Mouse (Mus musculus): ENCODE measurements around the gene Egfr. TPM values are rescaled to one million over a fixed set of nuclear protein-coding genes. Genes with fewer than 3 reads are reported as not detected.

Gene Egfr
- polyA plus RNA-seq, 1 experiment from 2014 or later: 11.6 TPM

DNA sequence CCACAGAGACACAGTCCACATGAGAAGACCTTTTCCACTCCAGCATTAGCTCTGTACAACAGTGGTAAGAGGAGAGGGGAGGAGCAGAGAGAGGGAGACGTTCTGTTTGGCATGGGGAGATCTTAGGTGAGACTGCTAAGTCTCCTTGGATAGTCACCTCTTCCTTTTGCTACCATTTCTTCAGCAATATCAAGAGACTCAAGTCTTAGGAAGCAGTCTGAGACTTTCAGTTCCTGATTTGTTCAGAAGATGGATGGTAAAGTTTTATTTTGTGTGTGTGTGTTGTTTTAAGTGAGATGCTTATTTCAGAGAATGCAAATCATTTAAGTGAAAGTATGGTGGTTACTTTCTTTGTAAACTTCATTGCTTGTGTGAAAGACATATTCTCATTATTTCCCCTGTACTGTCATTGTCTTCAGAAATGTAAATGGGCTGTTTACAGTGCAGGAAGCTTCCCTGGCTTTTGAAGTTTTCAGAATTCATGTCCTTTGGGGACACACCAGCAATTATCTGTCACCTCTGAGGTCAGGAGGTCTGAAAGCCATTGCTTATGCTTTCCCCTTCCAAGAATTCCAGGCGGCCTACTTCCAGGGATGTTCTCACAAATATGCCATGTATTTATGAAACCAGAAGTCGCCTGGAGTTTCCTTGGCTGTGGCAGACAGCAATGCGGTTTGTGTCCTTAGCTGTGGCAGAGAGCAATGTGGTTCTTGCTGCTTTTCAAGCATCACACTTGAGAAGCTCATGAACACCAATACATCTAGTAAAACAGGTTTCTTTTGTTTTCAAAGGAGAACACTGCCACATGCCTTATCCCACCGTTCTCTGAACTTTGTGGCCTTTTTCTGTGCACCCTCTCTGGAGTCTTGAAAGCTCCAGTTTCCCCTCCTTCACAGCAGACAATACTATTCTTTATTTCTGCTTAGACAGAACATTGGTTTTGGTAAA is 40.9 kb downstream of the Egfr start:
- no peaks in the 10 kb centered on the region for H3K36me3 ChIP-seq
- no peak overlapping the region for H3K4me2 ChIP-seq (replicated peaks)
- H3K27me3 ChIP-seq (replicated peaks): no peaks in the 10 kb centered on the region
- H3K4me3 ChIP-seq (replicated peaks): no peak overlapping the region
- no peak overlapping the region for H3K9ac ChIP-seq
- ATAC-seq: no peak
- WGBS: 43% methylated on average over 5 of the region's 5 CpGs
- no peak overlapping the region for H3K27ac ChIP-seq
- H3K9me3 ChIP-seq: no peaks in the 10 kb centered on the region
- peaks cover 5% of the 10 kb centered on the region for H3K4me1 ChIP-seq (replicated peaks)

DNA sequence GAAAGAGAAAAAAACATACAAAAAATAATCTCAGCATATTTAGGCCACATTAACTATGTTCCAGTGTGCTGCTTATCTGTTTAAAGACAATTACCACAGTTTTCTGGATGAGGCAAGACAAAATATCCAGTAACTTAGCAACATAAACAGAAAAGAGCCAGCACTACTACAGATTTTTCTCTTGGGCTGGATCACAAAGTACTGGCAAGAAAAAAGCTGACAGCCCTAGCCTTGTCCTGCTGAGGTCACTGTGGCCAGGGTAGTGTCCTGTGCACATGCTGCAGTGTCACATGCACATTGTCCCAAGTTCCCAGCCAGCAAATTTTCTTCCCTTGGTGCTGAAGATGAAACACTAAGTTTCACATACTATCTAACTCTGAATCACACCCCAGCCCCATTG is 43.0 kb downstream of the Egfr start:
- no peak for ATAC-seq
- H3K9me3 ChIP-seq: no peaks in the 10 kb centered on the region
- no peak overlapping the region for H3K4me2 ChIP-seq (replicated peaks)
- H3K4me3 ChIP-seq (replicated peaks): no peak overlapping the region
- no peaks in the 10 kb centered on the region for H3K27me3 ChIP-seq (replicated peaks)
- H3K9ac ChIP-seq: no peak overlapping the region
- peaks cover 5% of the 10 kb centered on the region for H3K4me1 ChIP-seq (replicated peaks)
- H3K27ac ChIP-seq: no peak overlapping the region
- H3K36me3 ChIP-seq: no peaks in the 10 kb centered on the region

DNA sequence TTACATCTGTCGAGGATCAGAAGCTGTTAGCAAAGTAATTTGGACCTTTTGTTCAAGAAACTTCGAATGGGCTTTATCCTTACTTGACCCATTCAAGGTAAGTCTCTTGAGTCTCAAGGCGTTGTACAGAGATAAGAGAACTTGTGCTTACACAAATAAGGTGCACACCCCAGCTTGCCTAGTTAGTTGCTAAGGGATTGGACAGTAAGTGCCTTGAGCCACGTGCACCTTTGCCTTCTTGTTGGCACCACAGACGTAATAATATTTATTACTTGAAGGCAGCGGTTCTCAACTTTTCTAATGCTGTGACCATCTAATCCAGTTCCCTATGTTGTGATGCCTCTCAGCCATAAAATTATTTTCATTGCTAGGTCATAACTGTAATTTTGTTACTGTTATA is 43.5 kb downstream of the Egfr start:
- Histone ChIP-seq H3K9ac (no peak overlapping the region), H3K9me3 (no peaks in the 10 kb centered on the region), H3K27me3 (replicated peaks) (no peaks in the 10 kb centered on the region), H3K4me1 (replicated peaks) (peaks cover 10% of the 10 kb centered on the region), H3K4me2 (replicated peaks) (no peak overlapping the region), H3K36me3 (no peaks in the 10 kb centered on the region), H3K27ac (no peak overlapping the region), H3K4me3 (replicated peaks) (no peak overlapping the region)
- no peak for ATAC-seq
- WGBS: 71% methylated on average over 6 of the region's 6 CpGs

DNA sequence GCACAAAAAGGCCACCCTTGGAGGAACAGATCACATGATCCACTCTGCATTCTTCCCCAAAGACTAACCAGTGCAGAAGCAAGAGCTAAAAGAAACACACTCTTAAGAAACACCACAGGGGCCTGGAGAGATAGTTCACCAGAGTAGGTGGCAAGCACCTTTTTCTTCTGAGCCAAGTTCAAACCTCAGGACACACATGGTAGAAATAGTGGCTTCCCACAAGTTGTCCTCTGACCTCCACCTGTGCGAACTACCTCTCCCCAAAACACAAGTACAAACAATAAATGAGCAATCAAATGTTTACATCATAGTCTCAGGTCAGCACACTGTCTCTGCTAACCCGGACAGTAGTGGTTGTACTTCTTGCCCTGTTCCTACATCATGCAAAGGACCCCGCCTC is 45.5 kb downstream of the Egfr start:
- H3K36me3 ChIP-seq: no peaks in the 10 kb centered on the region
- peaks cover 17% of the 10 kb centered on the region; the same call in 1 of the 2 replicates for H3K4me1 ChIP-seq (replicated peaks)
- ATAC-seq: no peak
- no peak overlapping the region for H3K27ac ChIP-seq
- no peak overlapping the region for H3K9ac ChIP-seq
- no peak overlapping the region for H3K4me3 ChIP-seq (replicated peaks)
- 76% methylated on average over 3 of the region's 3 CpGs for WGBS
- H3K9me3 ChIP-seq: no peaks in the 10 kb centered on the region
- H3K27me3 ChIP-seq (replicated peaks): no peaks in the 10 kb centered on the region
- H3K4me2 ChIP-seq (replicated peaks): no peak overlapping the region

DNA sequence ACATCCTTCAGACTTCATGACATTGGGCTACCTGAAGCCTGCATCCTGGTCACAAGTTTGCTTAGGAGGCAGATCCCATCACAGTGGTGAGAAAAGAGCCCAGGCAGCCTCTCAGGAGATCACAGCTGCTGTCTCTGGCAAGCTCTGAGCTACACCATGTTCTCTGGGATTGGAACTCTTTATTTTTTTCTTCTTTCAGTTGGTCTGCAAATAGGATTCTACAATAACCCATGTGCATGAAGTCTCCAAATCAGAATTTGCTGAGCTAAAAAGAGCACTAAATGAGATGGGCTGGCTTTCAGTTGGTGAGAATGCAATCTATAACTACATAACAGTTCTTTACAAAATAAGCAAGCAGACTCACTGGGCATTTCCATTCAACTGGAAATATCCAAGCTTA is 46.1 kb downstream of the Egfr start:
- H3K9ac ChIP-seq: no peak overlapping the region
- H3K27ac ChIP-seq: no peak overlapping the region
- H3K9me3 ChIP-seq: no peaks in the 10 kb centered on the region
- no peaks in the 10 kb centered on the region for H3K27me3 ChIP-seq (replicated peaks)
- H3K4me2 ChIP-seq (replicated peaks): no peak overlapping the region
- peaks cover 19% of the 10 kb centered on the region; the same call in 1 of the 2 replicates for H3K4me1 ChIP-seq (replicated peaks)
- H3K4me3 ChIP-seq (replicated peaks): no peak overlapping the region
- H3K36me3 ChIP-seq: no peaks in the 10 kb centered on the region
- ATAC-seq: no peak

DNA sequence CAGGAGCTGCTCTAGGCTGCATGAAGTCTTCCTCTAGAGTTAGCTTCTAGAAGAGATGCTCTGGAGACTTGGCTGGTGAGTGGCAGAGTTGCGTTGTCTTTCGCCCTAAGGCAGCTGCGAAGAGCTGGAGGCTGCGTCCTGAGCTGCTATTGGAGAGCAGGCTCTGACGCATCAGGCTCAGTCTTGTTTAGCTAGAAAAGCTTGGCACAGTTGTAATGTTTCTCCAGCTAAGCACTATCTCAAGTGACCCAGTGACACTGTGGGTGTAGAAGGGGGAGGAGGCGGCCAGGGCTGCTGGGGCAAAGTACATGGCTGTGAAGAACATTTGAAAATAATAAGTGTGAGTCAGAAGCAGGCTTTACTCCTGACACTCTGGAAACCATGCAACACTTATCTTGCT is 48.5 kb downstream of the Egfr start:
- Histone ChIP-seq H3K27ac (peak overlapping the region; percentile 23), H3K27me3 (replicated peaks) (no peaks in the 10 kb centered on the region), H3K4me3 (replicated peaks) (no peak overlapping the region), H3K9ac (no peak overlapping the region), H3K36me3 (no peaks in the 10 kb centered on the region), H3K9me3 (no peaks in the 10 kb centered on the region), H3K4me1 (replicated peaks) (0 out of 2 replicates have a peak, but pooled peaks cover 19% of the 10 kb centered on the region), H3K4me2 (replicated peaks) (no peak overlapping the region)
- 48% methylated on average over 6 of the region's 6 CpGs for WGBS
- peak; percentile 96 for ATAC-seq

DNA sequence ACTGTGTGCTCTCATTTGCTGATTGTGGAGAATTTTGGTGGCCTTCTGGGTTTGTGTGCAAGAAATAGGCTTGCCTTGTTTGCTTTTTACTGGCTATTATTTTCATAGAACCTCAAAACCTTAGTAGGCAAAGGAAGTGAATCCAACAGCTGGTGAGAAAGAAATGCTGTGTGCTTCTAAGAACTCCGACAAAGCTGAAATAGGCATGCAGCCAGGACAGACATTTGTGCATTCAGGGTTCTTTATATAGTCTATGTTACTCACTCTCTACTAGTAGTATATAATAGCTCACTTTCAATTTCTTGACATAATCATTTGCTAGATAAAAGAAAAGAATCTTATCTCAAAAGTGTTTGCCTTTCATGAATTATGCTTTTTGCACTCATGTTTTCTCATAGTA is 50.7 kb downstream of the Egfr start:
- H3K27ac ChIP-seq: no peak overlapping the region
- no peak overlapping the region for H3K4me3 ChIP-seq (replicated peaks)
- 50% methylated on average over 1 of the region's 1 CpGs for WGBS
- no peaks in the 10 kb centered on the region for H3K27me3 ChIP-seq (replicated peaks)
- ATAC-seq: no peak
- H3K9ac ChIP-seq: no peak overlapping the region
- H3K4me1 ChIP-seq (replicated peaks): 0 out of 2 replicates have a peak, but pooled peaks cover 16% of the 10 kb centered on the region
- H3K36me3 ChIP-seq: no peaks in the 10 kb centered on the region
- no peaks in the 10 kb centered on the region for H3K9me3 ChIP-seq
- H3K4me2 ChIP-seq (replicated peaks): no peak overlapping the region

DNA sequence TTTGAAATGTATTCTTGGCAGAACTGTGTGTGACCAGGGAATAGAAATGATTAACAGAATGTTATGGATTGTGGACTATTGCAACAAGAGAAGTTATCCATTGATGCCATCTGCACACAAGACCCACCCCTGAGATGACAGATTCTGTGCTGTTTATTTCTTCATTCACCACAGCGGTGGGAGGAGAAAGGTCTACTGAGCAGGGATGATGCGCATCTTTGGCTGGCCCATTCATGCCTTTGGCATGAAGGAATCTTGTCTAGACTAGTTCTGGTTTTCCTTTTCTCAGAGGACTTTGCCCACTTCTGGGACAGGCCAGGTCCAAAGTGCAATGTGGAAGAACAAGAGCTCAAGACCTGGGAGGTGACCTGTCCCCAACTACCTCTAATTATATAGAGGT is 52.0 kb downstream of the Egfr start:
- Histone ChIP-seq H3K4me1 (replicated peaks) (peaks cover 17% of the 10 kb centered on the region; the same call in 1 of the 2 replicates), H3K9ac (no peak overlapping the region), H3K36me3 (no peaks in the 10 kb centered on the region), H3K27me3 (replicated peaks) (no peaks in the 10 kb centered on the region), H3K27ac (no peak overlapping the region), H3K4me3 (replicated peaks) (no peak overlapping the region), H3K9me3 (no peaks in the 10 kb centered on the region), H3K4me2 (replicated peaks) (no peak overlapping the region)
- ATAC-seq: peak; percentile 67
- WGBS: 75% methylated on average over 2 of the region's 2 CpGs

DNA sequence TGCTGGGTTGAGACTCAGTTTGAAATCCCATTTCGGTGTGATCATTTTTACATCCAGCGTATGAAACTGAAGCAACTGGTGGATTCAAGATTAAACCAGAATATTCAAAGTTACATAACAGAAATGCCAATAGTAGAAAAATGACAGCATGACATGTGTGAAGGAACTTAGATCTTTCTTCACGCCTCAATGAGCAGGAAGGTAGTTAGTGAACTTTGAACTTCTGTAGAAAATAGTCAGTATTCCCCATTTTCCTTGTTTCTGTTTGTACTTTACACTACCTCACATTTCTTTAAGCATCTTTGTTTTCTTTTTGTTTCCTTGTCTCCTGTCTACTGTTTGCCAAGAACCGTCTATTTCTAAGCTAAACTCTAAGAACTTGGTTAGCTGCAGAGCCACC is 53.9 kb downstream of the Egfr start:
- H3K9ac ChIP-seq: no peak overlapping the region
- ATAC-seq: no peak
- H3K36me3 ChIP-seq: no peaks in the 10 kb centered on the region
- no peak overlapping the region for H3K27ac ChIP-seq
- peaks cover 27% of the 10 kb centered on the region for H3K4me1 ChIP-seq (replicated peaks)
- H3K9me3 ChIP-seq: no peaks in the 10 kb centered on the region
- H3K27me3 ChIP-seq (replicated peaks): no peaks in the 10 kb centered on the region
- WGBS: 81% methylated on average over 4 of the region's 4 CpGs
- H3K4me3 ChIP-seq (replicated peaks): no peak overlapping the region
- no peak overlapping the region for H3K4me2 ChIP-seq (replicated peaks)

DNA sequence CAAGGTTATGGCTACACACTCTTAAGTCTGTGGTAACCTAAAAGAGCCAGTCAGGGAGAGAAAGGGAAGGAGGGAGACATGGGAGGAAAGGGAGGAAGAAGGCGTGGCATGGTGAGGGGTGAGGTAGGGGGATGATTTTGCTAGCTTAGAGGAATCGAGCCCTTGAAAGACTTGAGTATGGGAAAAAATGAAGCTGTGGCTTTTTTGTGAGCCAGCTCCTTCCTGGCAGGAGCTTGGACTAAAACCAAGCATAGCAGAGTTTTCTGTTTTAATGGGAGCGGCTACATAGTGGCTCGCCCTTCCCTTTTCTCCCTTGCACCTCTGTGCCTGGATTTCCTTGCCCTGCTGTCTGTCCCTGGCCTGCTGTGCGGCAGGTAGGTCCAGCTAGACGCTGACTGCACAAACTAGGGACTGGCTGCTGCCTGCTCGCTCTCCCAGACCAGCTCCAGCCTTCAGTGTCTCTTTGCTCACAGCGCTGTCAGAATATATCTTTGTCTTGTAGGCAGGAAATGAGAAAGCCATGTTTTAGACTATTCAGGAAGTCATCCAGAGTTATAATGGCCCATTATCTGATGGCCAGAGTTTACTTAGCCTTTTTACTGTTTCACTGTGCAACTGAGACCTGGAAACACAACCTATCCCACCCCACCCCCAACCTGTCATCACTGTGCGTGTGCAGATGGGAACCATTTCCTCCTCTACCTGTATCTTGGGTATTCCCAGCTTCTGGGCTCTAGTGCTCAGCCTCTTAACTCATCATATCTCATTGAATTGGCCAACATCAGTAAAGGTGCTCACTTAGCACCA is 57.4 kb downstream of the Egfr start:
- peak overlapping the region; percentile 11; the same call in 1 of the 2 replicates for H3K4me2 ChIP-seq (replicated peaks)
- no peak overlapping the region for H3K4me3 ChIP-seq (replicated peaks)
- WGBS: 45% methylated on average over 9 of the region's 9 CpGs
- H3K9me3 ChIP-seq: no peaks in the 10 kb centered on the region
- peaks cover 19% of the 10 kb centered on the region for H3K4me1 ChIP-seq (replicated peaks)
- H3K36me3 ChIP-seq: no peaks in the 10 kb centered on the region
- peak; percentile 73 for ATAC-seq
- H3K9ac ChIP-seq: no peak overlapping the region
- H3K27me3 ChIP-seq (replicated peaks): no peaks in the 10 kb centered on the region
- peak overlapping the region; percentile 82 for H3K27ac ChIP-seq

DNA sequence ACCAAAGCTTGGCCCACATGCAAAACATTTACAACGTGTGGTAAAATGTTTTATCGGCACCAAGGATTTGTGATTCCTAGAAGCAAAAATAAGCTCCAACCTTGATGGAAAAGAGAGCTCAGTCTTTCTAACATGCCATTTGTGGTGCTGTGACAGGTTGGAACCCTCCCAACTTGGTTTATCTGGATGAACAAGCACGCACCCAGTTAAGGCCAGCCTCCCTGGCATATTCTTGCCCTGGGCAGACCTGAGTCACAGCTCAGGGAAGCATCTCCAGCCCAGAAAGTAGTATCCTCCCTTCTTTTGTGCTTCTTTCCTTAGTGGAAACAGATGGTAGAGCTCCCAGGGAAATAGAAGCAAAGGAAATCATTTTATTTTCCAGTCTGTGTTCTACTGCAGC is 58.1 kb downstream of the Egfr start:
- Histone ChIP-seq H3K9me3 (no peaks in the 10 kb centered on the region), H3K9ac (no peak overlapping the region), H3K4me2 (replicated peaks) (no peak overlapping the region), H3K4me1 (replicated peaks) (peaks cover 19% of the 10 kb centered on the region), H3K27me3 (replicated peaks) (no peaks in the 10 kb centered on the region), H3K4me3 (replicated peaks) (no peak overlapping the region), H3K27ac (0 out of 2 replicates have a peak overlapping the region, but pooled peaks have one; percentile 6), H3K36me3 (no peaks in the 10 kb centered on the region)
- ATAC-seq: no peak
- WGBS: 84% methylated on average over 3 of the region's 3 CpGs

DNA sequence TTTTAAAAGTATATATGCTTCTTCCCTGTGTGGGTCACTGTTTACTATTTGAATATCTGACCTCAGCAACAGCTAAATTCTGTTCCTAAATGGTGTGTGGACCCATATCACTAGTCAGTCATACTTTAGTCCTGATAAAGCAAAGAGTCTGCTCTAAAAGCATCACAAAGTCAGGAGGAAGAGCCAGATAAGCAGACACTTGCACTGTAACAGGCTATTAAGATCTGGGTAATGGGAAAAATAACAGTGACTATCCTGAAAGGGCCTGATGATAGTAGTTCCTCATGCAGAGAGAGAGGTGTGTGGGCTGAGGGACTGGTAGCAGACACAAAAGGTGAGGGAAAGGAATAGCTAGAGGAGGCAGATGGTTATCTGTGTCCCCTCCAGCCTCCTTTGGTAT is 61.3 kb downstream of the Egfr start:
- H3K27me3 ChIP-seq (replicated peaks): no peaks in the 10 kb centered on the region
- H3K9me3 ChIP-seq: no peaks in the 10 kb centered on the region
- no peak overlapping the region for H3K4me2 ChIP-seq (replicated peaks)
- no peak overlapping the region for H3K27ac ChIP-seq
- ATAC-seq: no peak
- no peaks in the 10 kb centered on the region for H3K36me3 ChIP-seq
- H3K4me1 ChIP-seq (replicated peaks): peaks cover 26% of the 10 kb centered on the region
- H3K9ac ChIP-seq: no peak overlapping the region
- H3K4me3 ChIP-seq (replicated peaks): no peak overlapping the region
